Mouse (Mus musculus) neural tube, embryonic 13.5 days (tissue): ENCODE measurements around the gene Spata2. TPM values are rescaled to one million over a fixed set of nuclear protein-coding genes. Genes with fewer than 3 reads are reported as not detected.

Experiments
- ATAC-seq: fragments of 200-750 bp; cut with Nextera tagmentation; 2 replicates; pipeline ENCODE4 v1.8.0; 2017; ENCODE audit warnings: low read depth, mild to moderate bottlenecking, moderate TSS enrichment, moderate library complexity
- H3K27ac ChIP-seq: fragments of 300-500 bp; sonication (generic); replicated peaks from 2 replicates; pipeline ENCODE4 v1.5.1; 2015; ENCODE audit warnings: moderate library complexity, mild to moderate bottlenecking, inconsistent platforms
- H3K27me3 ChIP-seq: fragments of 300-500 bp; sonication (generic); 2 replicates; pipeline ENCODE4 v1.6.1; 2015; ENCODE audit warnings: mild to moderate bottlenecking, inconsistent platforms
- H3K36me3 ChIP-seq: fragments of 300-500 bp; sonication (generic); 2 replicates; pipeline ENCODE4 v1.6.1; 2015; ENCODE audit warnings: mild to moderate bottlenecking, inconsistent platforms
- H3K4me1 ChIP-seq: fragments of 300-500 bp; sonication (generic); replicated peaks from 2 replicates; pipeline ENCODE4 v1.6.1; 2015; ENCODE audit warnings: inconsistent platforms
- H3K4me2 ChIP-seq: fragments of 300-500 bp; sonication (generic); 2 replicates; pipeline ENCODE4 v1.6.1; 2015; ENCODE audit warnings: inconsistent platforms, mild to moderate bottlenecking, moderate library complexity
- H3K4me3 ChIP-seq: fragments of 300-500 bp; sonication (generic); 2 replicates; pipeline ENCODE4 v1.5.1; 2015; ENCODE audit warnings: mild to moderate bottlenecking, inconsistent platforms
- H3K9ac ChIP-seq: fragments of 300-500 bp; sonication (generic); 2 replicates; pipeline ENCODE4 v1.6.1; 2015; ENCODE audit warnings: moderate library complexity, mild to moderate bottlenecking, inconsistent platforms
- H3K9me3 ChIP-seq: fragments of 300-500 bp; sonication (generic); 2 replicates; pipeline ENCODE4 v1.6.1; 2016; ENCODE audit warnings: inconsistent platforms
- whole genome bisulfite sequencing: fragments of 180-500 bp; shearing (Covaris S2); methylation state at CpG from one replicate; pipeline ENCODE4 v1.1.7; 2015; 5-methylcytosine and 5-hydroxymethylcytosine counted together
- polyA plus RNA-seq: library from polyadenylated mRNA; unstranded; fragments of >200 nt; fragmentation: Nextera tagmentation; extraction: Ambion mirVana; gene quantifications from 2 replicates; pipeline ENCODE4 v1.2.1, GENCODE M21; 2015

Gene Spata2
- polyA plus RNA-seq, result 24.1 and 26.9 TPM in 2 replicates

GRCm38 (mm10) chr2:167492713-167493636, at the start of gene Spata2:
Gene Spata2 (minus strand): TSS chr2:167492887.
- Histone ChIP-seq H3K4me1 (peaks cover 41% of the 10 kb centered on the region), H3K9me3 (no peaks in the 10 kb centered on the region), H3K4me2 (peak within 1 kb of the TSS; percentile 99), H3K4me3 (peak within 1 kb of the TSS; percentile 100), H3K36me3 (no peaks in the 10 kb centered on the region), H3K27ac (peak within 1 kb of the TSS; percentile 99), H3K9ac (peak within 1 kb of the TSS; percentile 99), H3K27me3 (no peaks in the 10 kb centered on the region)
- 2% methylated on average over 62 of the region's 63 CpGs for WGBS
- ATAC-seq, result peak; percentile 74

DNA sequence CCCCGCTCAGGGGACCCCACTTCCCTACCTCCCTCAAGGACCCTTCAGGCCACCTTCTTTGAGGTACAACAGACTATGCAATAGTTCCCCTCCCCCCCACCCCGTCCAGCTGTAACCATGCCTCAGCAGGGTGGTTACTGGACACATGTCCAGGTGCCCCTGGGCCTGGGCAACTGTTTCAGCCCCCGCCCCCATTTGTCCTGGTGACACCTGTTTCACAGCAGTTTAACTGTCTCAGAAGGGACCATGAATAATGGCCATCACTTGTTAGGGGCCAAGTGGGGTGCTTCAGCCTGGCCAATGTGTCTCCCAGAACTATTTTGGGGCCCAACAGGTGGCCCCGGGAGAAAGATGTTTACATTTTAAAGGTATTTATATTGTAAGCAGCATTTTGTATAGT, 49.7 kb upstream of the Spata2 start:
- H3K36me3 ChIP-seq, result no peaks in the 10 kb centered on the region
- no peak overlapping the region for H3K27ac ChIP-seq
- H3K4me3 ChIP-seq, result no peak overlapping the region
- WGBS, result 73% methylated on average over 4 of the region's 4 CpGs
- H3K9me3 ChIP-seq, result no peaks in the 10 kb centered on the region
- peaks cover 69% of the 10 kb centered on the region for H3K4me1 ChIP-seq
- ATAC-seq, result no peak
- peak overlapping the region; percentile 88; the same call in 1 of the 2 replicates for H3K4me2 ChIP-seq
- peaks cover 26% of the 10 kb centered on the region for H3K27me3 ChIP-seq
- H3K9ac ChIP-seq, result no peak overlapping the region

DNA sequence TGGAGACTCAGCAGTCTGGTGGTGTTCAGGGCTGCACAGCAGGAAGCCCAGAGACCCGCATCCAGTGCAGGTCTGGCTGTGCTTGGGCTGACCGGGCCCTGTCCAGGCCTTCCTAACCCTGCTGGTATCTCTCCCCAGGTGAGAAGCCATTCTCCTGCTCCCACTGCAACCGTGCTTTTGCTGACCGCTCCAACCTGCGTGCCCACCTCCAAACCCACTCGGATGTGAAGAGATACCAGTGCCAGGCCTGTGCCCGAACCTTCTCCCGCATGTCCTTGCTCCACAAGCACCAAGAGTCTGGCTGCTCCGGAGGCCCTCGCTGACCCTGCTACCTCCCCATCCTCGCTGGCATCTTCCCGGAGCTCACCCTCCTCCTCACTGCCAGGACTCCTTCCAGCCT, 49.1 kb upstream of the Spata2 start:
- H3K27ac ChIP-seq, result peak overlapping the region; percentile 24; the same call in 1 of the 2 replicates
- H3K9me3 ChIP-seq, result no peaks in the 10 kb centered on the region
- ATAC-seq, result no peak
- peaks cover 32% of the 10 kb centered on the region for H3K27me3 ChIP-seq
- WGBS, result 72% methylated on average over 12 of the region's 12 CpGs
- H3K9ac ChIP-seq, result peak overlapping the region; percentile 56; the same call in 1 of the 2 replicates
- no peaks in the 10 kb centered on the region for H3K36me3 ChIP-seq
- peak overlapping the region; percentile 49; the same call in 1 of the 2 replicates for H3K4me3 ChIP-seq
- H3K4me1 ChIP-seq, result peaks cover 71% of the 10 kb centered on the region
- peak overlapping the region; percentile 88 for H3K4me2 ChIP-seq

- Histone ChIP-seq H3K9ac (peak overlapping the region; percentile 56; the same call in 1 of the 2 replicates), H3K4me2 (peak overlapping the region; percentile 88), H3K27ac (no peak overlapping the region; the same call in 1 of the 2 replicates), H3K36me3 (no peaks in the 10 kb centered on the region), H3K27me3 (peaks cover 37% of the 10 kb centered on the region), H3K4me1 (peaks cover 66% of the 10 kb centered on the region), H3K9me3 (no peaks in the 10 kb centered on the region), H3K4me3 (peak overlapping the region; percentile 49)
- no peak for ATAC-seq
- 11% methylated on average over 6 of the region's 6 CpGs for WGBS
Measured at GRCm38 (mm10) chr2:167541324-167541723, 48.6 kb upstream of the Spata2 start.

GRCm38 (mm10) chr2:167540477-167541110, 47.9 kb upstream of the Spata2 start:
- no peak for ATAC-seq
- H3K9me3 ChIP-seq, result no peaks in the 10 kb centered on the region
- H3K27ac ChIP-seq, result no peak overlapping the region
- H3K4me2 ChIP-seq, result peak overlapping the region; percentile 88
- 12% methylated on average over 12 of the region's 12 CpGs for WGBS
- peaks cover 66% of the 10 kb centered on the region for H3K4me1 ChIP-seq
- peak overlapping the region; percentile 49 for H3K4me3 ChIP-seq
- peaks cover 44% of the 10 kb centered on the region for H3K27me3 ChIP-seq
- H3K9ac ChIP-seq, result peak overlapping the region; percentile 56
- no peaks in the 10 kb centered on the region for H3K36me3 ChIP-seq

- no peaks in the 10 kb centered on the region for H3K36me3 ChIP-seq
Measured at GRCm38 (mm10) chr2:167539536-167540476, 47.1 kb upstream of the Spata2 start.

DNA sequence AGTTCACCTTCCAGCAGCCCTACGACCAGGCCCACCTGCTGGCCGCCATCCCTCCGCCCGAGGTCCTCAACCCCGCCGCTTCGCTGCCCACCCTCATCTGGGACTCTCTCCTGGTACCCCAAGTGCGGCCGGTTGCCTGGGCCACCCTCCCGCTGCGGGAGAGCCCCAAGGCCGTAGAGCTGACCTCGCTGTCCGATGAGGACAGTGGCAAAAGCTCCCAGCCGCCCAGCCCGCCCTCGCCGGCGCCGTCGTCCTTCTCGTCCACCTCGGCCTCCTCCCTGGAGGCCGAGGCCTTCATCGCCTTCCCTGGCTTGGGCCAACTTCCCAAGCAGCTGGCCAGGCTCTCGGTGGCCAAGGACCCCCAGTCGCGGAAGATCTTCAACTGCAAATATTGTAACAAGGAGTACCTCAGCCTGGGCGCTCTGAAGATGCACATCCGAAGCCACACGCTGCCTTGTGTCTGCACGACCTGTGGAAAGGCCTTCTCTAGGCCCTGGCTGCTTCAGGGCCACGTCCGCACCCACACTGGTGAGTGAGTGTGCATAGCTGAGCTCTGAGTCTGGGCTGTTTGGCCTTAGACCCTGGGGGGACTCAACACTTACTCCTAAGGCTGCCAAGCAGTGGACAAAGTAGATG, 46.1 kb upstream of the Spata2 start:
- 0 out of 2 replicates have a peak, but pooled peaks have one; percentile 8 for ATAC-seq
- peak overlapping the region; percentile 49 for H3K4me3 ChIP-seq
- H3K9ac ChIP-seq, result peak overlapping the region; percentile 38
- peaks cover 57% of the 10 kb centered on the region for H3K27me3 ChIP-seq
- peaks cover 58% of the 10 kb centered on the region for H3K4me1 ChIP-seq
- 37% methylated on average over 34 of the region's 34 CpGs for WGBS
- no peaks in the 10 kb centered on the region for H3K9me3 ChIP-seq
- peak overlapping the region; percentile 88 for H3K4me2 ChIP-seq
- H3K27ac ChIP-seq, result no peak overlapping the region
- no peaks in the 10 kb centered on the region for H3K36me3 ChIP-seq

More at GRCm38 (mm10) chr2:167539536-167540476, 47.1 kb upstream of the Spata2 start:
- H3K4me2 ChIP-seq, result peak overlapping the region; percentile 88
- no peak for ATAC-seq
- H3K4me1 ChIP-seq, result peaks cover 66% of the 10 kb centered on the region
- no peak overlapping the region for H3K27ac ChIP-seq
- H3K9ac ChIP-seq, result peak overlapping the region; percentile 56
- WGBS, result 19% methylated on average over 14 of the region's 14 CpGs
- peaks cover 52% of the 10 kb centered on the region for H3K27me3 ChIP-seq
- H3K9me3 ChIP-seq, result no peaks in the 10 kb centered on the region
- peak overlapping the region; percentile 49 for H3K4me3 ChIP-seq

DNA sequence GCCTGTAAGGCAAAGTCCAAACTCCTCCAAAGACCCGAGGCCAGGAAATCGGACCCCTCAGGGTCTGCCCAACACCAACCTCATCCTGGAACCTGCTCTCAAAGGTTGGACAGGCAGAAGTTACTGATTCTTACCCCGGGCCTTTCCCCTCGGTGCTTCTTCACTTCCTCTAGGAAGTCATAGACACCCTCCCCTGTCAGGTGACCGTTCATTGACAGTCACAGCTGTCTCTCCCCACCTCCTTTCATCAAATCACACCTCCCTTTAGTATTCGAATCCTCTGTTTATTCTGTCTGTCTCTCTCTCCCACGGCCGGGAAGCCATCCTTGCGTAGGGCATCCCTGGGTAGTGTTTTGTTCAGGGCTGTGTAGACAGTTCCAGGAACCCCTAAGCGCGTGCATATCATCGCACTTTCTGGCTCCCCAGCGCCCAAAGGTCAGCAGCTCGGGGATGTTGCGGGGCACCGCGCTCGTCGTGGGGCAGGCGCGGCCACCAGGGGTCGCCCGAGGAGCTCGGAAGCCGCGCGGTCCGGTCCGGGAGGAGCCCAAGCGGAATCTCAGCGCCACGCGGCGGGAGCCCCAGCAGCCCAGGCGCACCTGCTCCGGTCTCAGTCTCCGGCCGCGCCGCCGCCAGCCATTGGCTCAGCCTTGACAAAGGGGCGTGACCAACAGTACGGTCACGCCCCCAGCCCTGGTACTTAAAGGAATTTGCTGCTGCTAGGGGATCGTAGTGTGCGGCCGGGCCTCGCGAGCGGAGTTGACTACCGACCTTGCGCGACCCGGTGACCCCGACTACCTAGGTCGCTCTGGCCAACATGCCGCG, 45.0 kb upstream of the Spata2 start, which contains the start of gene Snai1:
Gene Snai1 (plus strand): TSS at position 720 of the 822 bp plus-strand sequence.
- peaks cover 47% of the 10 kb centered on the region for H3K4me1 ChIP-seq
- no peak within 1 kb of the TSS for H3K27ac ChIP-seq
- no peaks in the 10 kb centered on the region for H3K36me3 ChIP-seq
- ATAC-seq, result peak; percentile 96
- peak within 1 kb of the TSS; percentile 38 for H3K9ac ChIP-seq
- H3K27me3 ChIP-seq, result peaks cover 57% of the 10 kb centered on the region
- H3K4me3 ChIP-seq, result peak within 1 kb of the TSS; percentile 49
- WGBS, result 1% methylated on average over 58 of the region's 58 CpGs
- peak within 1 kb of the TSS; percentile 88 for H3K4me2 ChIP-seq
- H3K9me3 ChIP-seq, result no peaks in the 10 kb centered on the region

GRCm38 (mm10) chr2:167536320-167536945, 43.7 kb upstream of the Spata2 start:
- ATAC-seq, result no peak
- Histone ChIP-seq H3K9me3 (no peaks in the 10 kb centered on the region), H3K27me3 (peaks cover 57% of the 10 kb centered on the region), H3K27ac (no peak overlapping the region), H3K4me1 (peaks cover 34% of the 10 kb centered on the region), H3K4me2 (no peak overlapping the region), H3K36me3 (no peaks in the 10 kb centered on the region), H3K4me3 (no peak overlapping the region), H3K9ac (no peak overlapping the region)
- WGBS, result 48% methylated on average over 10 of the region's 10 CpGs

GRCm38 (mm10) chr2:167533880-167534279, 41.2 kb upstream of the Spata2 start:
- H3K27ac ChIP-seq, result no peak overlapping the region
- no peak for ATAC-seq
- H3K4me2 ChIP-seq, result no peak overlapping the region
- H3K36me3 ChIP-seq, result no peaks in the 10 kb centered on the region
- peaks cover 26% of the 10 kb centered on the region for H3K4me1 ChIP-seq
- H3K4me3 ChIP-seq, result no peak overlapping the region
- H3K27me3 ChIP-seq, result peaks cover 38% of the 10 kb centered on the region
- no peaks in the 10 kb centered on the region for H3K9me3 ChIP-seq
- no peak overlapping the region for H3K9ac ChIP-seq
